In the genomic region with DNA sequence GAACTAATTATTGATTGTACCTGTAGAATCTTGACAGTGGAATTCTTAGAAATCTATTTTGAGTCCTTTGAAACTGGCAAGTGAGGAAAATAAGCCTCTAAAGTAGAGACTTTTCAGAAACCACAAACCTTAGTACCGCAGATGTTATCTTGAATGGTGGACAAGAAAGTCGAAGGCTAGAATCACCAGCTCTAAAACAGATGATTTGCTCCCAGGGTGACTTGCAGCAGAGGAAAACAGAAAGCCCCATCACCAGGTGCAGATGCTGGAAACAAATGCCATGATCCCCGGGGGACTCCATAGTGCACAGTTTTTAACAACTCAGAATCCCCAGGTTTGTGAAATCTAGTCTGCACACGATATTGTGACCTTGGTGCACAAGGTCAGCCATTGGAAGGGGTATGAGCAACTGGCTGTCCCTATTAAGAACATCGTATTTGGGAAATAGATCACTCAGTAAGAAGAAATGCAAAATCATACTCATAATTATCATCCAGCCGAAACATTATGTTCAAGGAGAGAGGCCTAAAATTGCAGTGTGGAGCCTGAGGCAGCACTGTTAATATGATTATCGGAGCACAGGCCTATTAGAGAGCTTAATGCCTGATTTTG, we compare ENCODE assay signal across 32 mouse cellular contexts. TPM values are rescaled to one million over a fixed set of nuclear protein-coding genes. Genes with fewer than 3 reads are reported as not detected.
DNase-seq lines count a peak whose midpoint lies in the region; ATAC-seq and TF ChIP-seq lines count a peak whose summit lies in the region.
"Had no signal": no experiment of that assay in that cellular context is flagged by ENCODE, and none has a peak within 500 bp of the region (broad histone marks: within the 10 kb centered on the region; RNA-seq: fewer than 3 reads in every experiment).

No protein-coding gene starts in this region.

- peak; percentile 1 for TF ChIP-seq RAD21 in CH12.LX (IDR thresholded peaks at IDR 0.05; ENCODE audit: low read depth, low read length)

- no peaks in the 10 kb centered on the region for H3K27me3 ChIP-seq in testis, adult 2 months (ENCODE audit: control insufficient read depth, insufficient read depth, low read length)
- no peaks in the 10 kb centered on the region for H3K27me3 ChIP-seq in CH12.LX (replicated peaks)
- H3K27me3 ChIP-seq: limb, embryonic 15.5 days had no signal

- DNase-seq in testis, postnatal 10 days (ENCODE audit: low spot score), result no peak
- peak; percentile 91 for DNase-seq in CH12.LX (ENCODE audit: extremely low read depth)
- no peak for DNase-seq in cerebellum, adult 8-10 months
- no peak for DNase-seq in ovary, adult 18-20 months (ENCODE audit: low spot score)
- DNase-seq: adrenal gland, adult 8-10 months; cerebellum, adult 11-12 months; cerebellum, postnatal 10 days; gastrocnemius, postnatal 10 days; heart, postnatal 10 days; kidney, adult 9 months; kidney, postnatal 10 days; layer of hippocampus, postnatal 36 days; lung, embryonic 14.5 days; lung, postnatal 14 days; thymus, adult 2 months; thymus, postnatal 36 days had no signal

- dilution Hi-C loops in CH12.LX (cut with MboI; ENCODE audit: extremely low pct_ligation_motif_present, extremely low pct_unique_long_range_greater_than_20kb, low sequenced_read_pairs), result no loop called here

- in situ Hi-C loops in CH12.LX (cut with MboI; ENCODE audit: low pct_ligation_motif_present, low pct_unique_long_range_greater_than_20kb, low sequenced_read_pairs), result loop anchor here (5.0 kb wide), 1 partner anchor 67 kb away; no protein-coding TSS in a partner anchor

- no peaks in the 10 kb centered on the region for H3K9me3 ChIP-seq in CH12.LX (replicated peaks; ENCODE audit: low read length)
- H3K9me3 ChIP-seq: embryonic facial prominence, embryonic 10.5 days; embryonic facial prominence, embryonic 15.5 days; forebrain, embryonic 12.5 days; heart, embryonic 13.5 days; hindbrain, embryonic 10.5 days; hindbrain, embryonic 15.5 days; limb, embryonic 10.5 days; limb, embryonic 15.5 days; neural tube, embryonic 12.5 days had no signal

- peak overlapping the region; percentile 16; the same call in 1 of the 2 replicates for H3K27ac ChIP-seq in testis, adult 2 months (ENCODE audit: control insufficient read depth, insufficient read depth, low read depth, low read length)
- no peak overlapping the region; the same call in 1 of the 2 replicates for H3K27ac ChIP-seq in CH12.LX (ENCODE audit: insufficient read depth, low read depth)
- H3K27ac ChIP-seq: embryonic facial prominence, embryonic 10.5 days; embryonic facial prominence, embryonic 15.5 days; forebrain, embryonic 12.5 days; heart, embryonic 13.5 days; hindbrain, embryonic 10.5 days; hindbrain, embryonic 15.5 days; limb, embryonic 10.5 days; limb, embryonic 15.5 days; liver, embryonic 14.5 days; neural tube, embryonic 12.5 days had no signal

- H3K4me2 ChIP-seq in CH12.LX (ENCODE audit: insufficient read depth, low read depth, poor library complexity, severe bottlenecking), result no peak overlapping the region; the same call in 1 of the 2 replicates
- H3K4me2 ChIP-seq: embryonic facial prominence, embryonic 15.5 days; forebrain, embryonic 12.5 days; heart, embryonic 13.5 days; hindbrain, embryonic 15.5 days; limb, embryonic 15.5 days; lung, embryonic 14.5 days; midbrain, embryonic 11.5 days; neural tube, embryonic 12.5 days had no signal

- no peak for TF ChIP-seq POLR2A in testis, adult 2 months (IDR thresholded peaks at IDR 0.05; ENCODE audit: control insufficient read depth, low read depth, low read length)
- TF ChIP-seq POLR2A in CH12.LX (IDR thresholded peaks at IDR 0.05; ENCODE audit: low read depth, low read length), result no peak

- H3K36me3 ChIP-seq in testis, adult 2 months (ENCODE audit: control insufficient read depth, insufficient read depth, low read length), result no peaks in the 10 kb centered on the region
- peaks cover 0 to 9% of the 10 kb centered on the region in 2 experiments for H3K36me3 ChIP-seq in CH12.LX (replicated peaks in 1 of 2; ENCODE audit: control insufficient read depth in 1 of 2, insufficient read depth in 1 of 2, low read length in 1 of 2)
- H3K36me3 ChIP-seq: embryonic facial prominence, embryonic 10.5 days; embryonic facial prominence, embryonic 15.5 days; forebrain, embryonic 12.5 days; heart, embryonic 13.5 days; hindbrain, embryonic 10.5 days; hindbrain, embryonic 15.5 days; limb, embryonic 10.5 days; limb, embryonic 15.5 days; neural tube, embryonic 12.5 days had no signal

- H3K79me2 ChIP-seq in CH12.LX (replicated peaks; ENCODE audit: control insufficient read depth, extremely low read depth, insufficient read depth, poor library complexity, severe bottlenecking), result peaks cover 11% of the 10 kb centered on the region

- no peak overlapping the region for H3K4me3 ChIP-seq in testis, adult 2 months (ENCODE audit: control insufficient read depth, low read depth, low read length)
- H3K4me3 ChIP-seq in CH12.LX (replicated peaks in 1 of 3; ENCODE audit: low read depth in 2 of 3, low read length in 2 of 3, poor library complexity in 1 of 3), result no peak overlapping the region
- H3K4me3 ChIP-seq: embryonic facial prominence, embryonic 10.5 days; embryonic facial prominence, embryonic 15.5 days; forebrain, embryonic 12.5 days; heart, embryonic 13.5 days; hindbrain, embryonic 10.5 days; hindbrain, embryonic 15.5 days; limb, embryonic 10.5 days; limb, embryonic 15.5 days; neural tube, embryonic 12.5 days had no signal

- TF ChIP-seq CTCF in testis, adult 2 months (IDR thresholded peaks at IDR 0.05; ENCODE audit: control insufficient read depth, insufficient read depth, insufficient replicate concordance, low read depth, low read length), result no peak
- TF ChIP-seq CTCF in CH12.LX (conservative IDR thresholded peaks at IDR 0.05 in 1 of 2, IDR thresholded peaks at IDR 0.05 in 1 of 2; ENCODE audit: low read depth in 2 of 2, low read length in 2 of 2), result no peak

- peaks cover 1% of the 10 kb centered on the region for H3K4me1 ChIP-seq in testis, adult 2 months (ENCODE audit: control insufficient read depth, insufficient read depth, low read length)
- H3K4me1 ChIP-seq in CH12.LX (ENCODE audit: control insufficient read depth in 1 of 2, insufficient read depth in 2 of 2), result peaks cover 41 to 83% of the 10 kb centered on the region in 2 experiments
- H3K4me1 ChIP-seq: limb, embryonic 15.5 days; neural tube, embryonic 12.5 days had no signal

- peak; percentile 96 for TF ChIP-seq EP300 in CH12.LX (IDR thresholded peaks at IDR 0.05; ENCODE audit: low read length)

- H3K9ac ChIP-seq in CH12.LX (ENCODE audit: insufficient read depth, low read depth), result no peak overlapping the region; the same call in 1 of the 2 replicates
- H3K9ac ChIP-seq: embryonic facial prominence, embryonic 15.5 days; forebrain, embryonic 12.5 days; heart, embryonic 13.5 days; hindbrain, embryonic 15.5 days; limb, embryonic 15.5 days; liver, embryonic 14.5 days; lung, embryonic 14.5 days; neural tube, embryonic 12.5 days had no signal

- ATAC-seq in hematopoietic stem cell, adult 5-6 weeks (replicated peaks in 1 of 2; ENCODE audit: insufficient read depth in 1 of 2, low FRiP score in 2 of 2, low TSS enrichment in 1 of 2, low read depth in 1 of 2, poor library complexity in 2 of 2, severe bottlenecking in 2 of 2), result peak; percentile 39 to 42; a peak in 2 of 4 replicates
- no peak for ATAC-seq in megakaryocyte, adult 5-6 weeks (ENCODE audit: poor library complexity, severe bottlenecking)
- ATAC-seq: intestine, embryonic 16.5 days; midbrain, embryonic 16.5 days had no signal

TF ChIP-seq in CH12.LX, 34 proteins besides CTCF, POLR2A, EP300 and RAD21 (continues in another document):
- TF ChIP-seq CHD1 (IDR thresholded peaks at IDR 0.05; ENCODE audit: low read depth, low read length), result no peak
- peak; percentile 81 for TF ChIP-seq BHLHE40 (IDR thresholded peaks at IDR 0.05; ENCODE audit: low read depth, low read length)
- TF ChIP-seq ZC3H11A (IDR thresholded peaks at IDR 0.05; ENCODE audit: low read depth, low read length), result no peak; the same call in 1 of the 2 replicates
- no peak for TF ChIP-seq PAX5 (IDR thresholded peaks at IDR 0.05; ENCODE audit: low read length)
- TF ChIP-seq NELFE (IDR thresholded peaks at IDR 0.05; ENCODE audit: low read depth, low read length), result no peak; the same call in 1 of the 2 replicates
- 0 out of 2 replicates have a peak, but pooled peaks have one; percentile 7 for TF ChIP-seq TBP (conservative IDR thresholded peaks at IDR 0.05; ENCODE audit: low read depth, low read length)
- TF ChIP-seq CHD2 (IDR thresholded peaks at IDR 0.05; ENCODE audit: low read length), result 0 out of 2 replicates have a peak, but pooled peaks have one; percentile 55
- TF ChIP-seq IRF4 (IDR thresholded peaks at IDR 0.05; ENCODE audit: low read depth, low read length), result peak; percentile 81
- TF ChIP-seq ETS1 (conservative IDR thresholded peaks at IDR 0.05; ENCODE audit: low read depth, low read length), result peak; percentile 96
- TF ChIP-seq ZKSCAN1 (IDR thresholded peaks at IDR 0.05; ENCODE audit: borderline replicate concordance, low read depth, low read length), result no peak
- no peak; the same call in 1 of the 2 replicates for TF ChIP-seq RCOR1 (conservative IDR thresholded peaks at IDR 0.05; ENCODE audit: low read depth, low read length)
- no peak for TF ChIP-seq UBTF (IDR thresholded peaks at IDR 0.05; ENCODE audit: low read depth, low read length)
- TF ChIP-seq MAFK (IDR thresholded peaks at IDR 0.05; ENCODE audit: insufficient replicate concordance, low read length), result peak; percentile 55; the same call in 1 of the 2 replicates
- peak; percentile 93 for TF ChIP-seq MEF2A (IDR thresholded peaks at IDR 0.05; ENCODE audit: borderline replicate concordance, low read depth, low read length)
- peak; percentile 96 for TF ChIP-seq TCF12 (IDR thresholded peaks at IDR 0.05; ENCODE audit: low read depth, low read length)
- 0 out of 2 replicates have a peak, but pooled peaks have one; percentile 7 for TF ChIP-seq ELF1 (IDR thresholded peaks at IDR 0.05; ENCODE audit: low read depth, low read length)
- no peak; the same call in 1 of the 2 replicates for TF ChIP-seq HCFC1 (IDR thresholded peaks at IDR 0.05; ENCODE audit: low read depth, low read length)
- 0 out of 2 replicates have a peak, but pooled peaks have one; percentile 57 for TF ChIP-seq MAX (IDR thresholded peaks at IDR 0.05; ENCODE audit: low read length)
- TF ChIP-seq KAT2A (IDR thresholded peaks at IDR 0.05; ENCODE audit: insufficient replicate concordance, low read length), result no peak
- 0 out of 2 replicates have a peak, but pooled peaks have one; percentile 34 for TF ChIP-seq MYC (IDR thresholded peaks at IDR 0.05; ENCODE audit: low read depth, low read length)

RNA-seq across cellular contexts. Expression of gene B3gnt2, which starts 5.0 kb away (rescaled TPM):
- 1.2 and 1.6 TPM in 2 replicates for polyA plus RNA-seq in testis, adult 2 months (2012; rRNA removed)
- total RNA-seq in CH12.LX (2012; rRNA removed) (74.6 and 77.4 TPM in 2 replicates), CH12.LX (2014; rRNA removed) (62.2 and 75.2 TPM in 2 replicates)
- 96.0 and 111 TPM in 2 replicates for polyA plus RNA-seq in CH12.LX (2012; ENCODE audit: insufficient read length, low read depth)
- 13.7 and 19.1 TPM in 2 replicates for total RNA-seq in hematopoietic stem cell, adult 5-6 weeks (2017)
- 8.3 and 13.0 TPM in 2 replicates for total RNA-seq in megakaryocyte, adult 5-6 weeks (2015)
- total RNA-seq in megakaryocyte, adult 5-6 weeks (2017), result 20.8 and 28.9 TPM in 2 replicates
